In the genomic region with DNA sequence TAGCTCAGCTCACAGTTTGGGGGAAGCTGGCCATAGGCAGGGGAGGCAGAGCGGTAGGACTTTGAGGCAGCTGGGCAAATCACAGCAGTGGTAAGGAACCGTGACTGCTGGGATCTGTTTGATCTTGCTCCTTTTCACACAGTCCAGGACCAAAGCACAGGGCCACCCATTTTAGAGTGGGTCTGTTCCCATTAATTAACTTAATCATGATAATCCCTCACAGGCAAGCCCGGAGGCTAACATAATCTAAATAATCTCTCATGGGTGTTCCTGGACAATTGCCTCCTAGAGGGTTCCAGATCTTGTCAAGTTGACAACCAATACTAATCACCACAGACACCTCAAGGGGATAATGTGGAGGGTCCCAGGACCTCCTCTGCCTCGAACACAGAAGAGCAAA, we compare ENCODE assay signal across 21 mouse cellular contexts. TPM values are rescaled to one million over a fixed set of nuclear protein-coding genes. Genes with fewer than 3 reads are reported as not detected.
A peak's percentile ranks its signal among the peaks of the same experiment; 100 is the strongest.
DNase-seq lines count a peak whose midpoint lies in the region; ATAC-seq lines count a peak whose summit lies in the region.
"Had no signal": no experiment of that assay in that cellular context is flagged by ENCODE, and none has a peak within 500 bp of the region (broad histone marks: within the 10 kb centered on the region; RNA-seq: fewer than 3 reads in every experiment).

No protein-coding gene starts in this region.

- DNase-seq in hindbrain, embryonic 14.5 days (ENCODE audit: low spot score), result peak; percentile 21
- peak; percentile 37 for DNase-seq in midbrain, embryonic 14.5 days
- DNase-seq in limb, embryonic 10.5 days (ENCODE audit: low spot score), result no peak
- DNase-seq: adrenal gland, postnatal 10 days; cerebellum, adult 8-10 months; cerebellum, postnatal 36 days; embryo, embryonic 11 days; kidney, adult 9 months; kidney, postnatal 25 days; lung, embryonic 14.5 days; thymus, adult 2 months had no signal

- H3K4me2 ChIP-seq in hindbrain, embryonic 14.5 days (replicated peaks), result no peak overlapping the region
- H3K4me2 ChIP-seq in hindbrain, embryonic 12.5 days (replicated peaks), result no peak overlapping the region
- H3K4me2 ChIP-seq in midbrain, embryonic 14.5 days (ENCODE audit: low read length), result no peak overlapping the region
- no peak overlapping the region for H3K4me2 ChIP-seq in midbrain, embryonic 16.5 days (ENCODE audit: low read length)
- no peak overlapping the region for H3K4me2 ChIP-seq in forebrain, embryonic 15.5 days (replicated peaks)
- H3K4me2 ChIP-seq: limb, embryonic 15.5 days; lung, embryonic 14.5 days had no signal

- no peaks in the 10 kb centered on the region for H3K9me3 ChIP-seq in hindbrain, embryonic 14.5 days (ENCODE audit: control insufficient read depth, low read length)
- no peaks in the 10 kb centered on the region for H3K9me3 ChIP-seq in hindbrain, embryonic 12.5 days (replicated peaks)
- no peaks in the 10 kb centered on the region for H3K9me3 ChIP-seq in midbrain, embryonic 14.5 days (ENCODE audit: control insufficient read depth, low read length)
- no peaks in the 10 kb centered on the region for H3K9me3 ChIP-seq in midbrain, embryonic 16.5 days (replicated peaks; ENCODE audit: control insufficient read depth, low read length, poor library complexity, severe bottlenecking)
- H3K9me3 ChIP-seq in forebrain, embryonic 15.5 days, result no peaks in the 10 kb centered on the region
- H3K9me3 ChIP-seq in limb, embryonic 10.5 days (replicated peaks), result no peaks in the 10 kb centered on the region
- H3K9me3 ChIP-seq: heart, embryonic 10.5 days; limb, embryonic 15.5 days; megakaryocyte, embryonic 14.5 days had no signal

- no peak overlapping the region for H3K4me3 ChIP-seq in hindbrain, embryonic 14.5 days (replicated peaks; ENCODE audit: low read length)
- H3K4me3 ChIP-seq in hindbrain, embryonic 12.5 days, result no peak overlapping the region
- H3K4me3 ChIP-seq in midbrain, embryonic 14.5 days (replicated peaks; ENCODE audit: low read depth, low read length), result no peak overlapping the region
- no peak overlapping the region for H3K4me3 ChIP-seq in midbrain, embryonic 16.5 days (ENCODE audit: low read depth, low read length)
- H3K4me3 ChIP-seq in forebrain, embryonic 15.5 days, result no peak overlapping the region
- H3K4me3 ChIP-seq in limb, embryonic 10.5 days, result no peak overlapping the region
- H3K4me3 ChIP-seq: heart, embryonic 10.5 days; limb, embryonic 15.5 days; megakaryocyte, embryonic 14.5 days had no signal

- no peaks in the 10 kb centered on the region for H3K36me3 ChIP-seq in hindbrain, embryonic 14.5 days (replicated peaks; ENCODE audit: control insufficient read depth, insufficient read depth)
- no peaks in the 10 kb centered on the region for H3K36me3 ChIP-seq in hindbrain, embryonic 12.5 days
- H3K36me3 ChIP-seq in midbrain, embryonic 14.5 days (ENCODE audit: control insufficient read depth, insufficient read depth, low read length), result no peaks in the 10 kb centered on the region
- H3K36me3 ChIP-seq in midbrain, embryonic 16.5 days (ENCODE audit: control insufficient read depth, insufficient read depth, low read length), result no peaks in the 10 kb centered on the region
- H3K36me3 ChIP-seq in forebrain, embryonic 15.5 days, result no peaks in the 10 kb centered on the region
- 0 out of 2 replicates have a peak, but pooled peaks cover 3% of the 10 kb centered on the region for H3K36me3 ChIP-seq in limb, embryonic 10.5 days
- H3K36me3 ChIP-seq: heart, embryonic 10.5 days; limb, embryonic 15.5 days had no signal

- no peak overlapping the region for H3K9ac ChIP-seq in hindbrain, embryonic 14.5 days
- H3K9ac ChIP-seq in hindbrain, embryonic 12.5 days, result no peak overlapping the region
- no peak overlapping the region for H3K9ac ChIP-seq in midbrain, embryonic 14.5 days (replicated peaks; ENCODE audit: low read length)
- no peak overlapping the region for H3K9ac ChIP-seq in midbrain, embryonic 16.5 days (ENCODE audit: low read depth, low read length)
- no peak overlapping the region for H3K9ac ChIP-seq in forebrain, embryonic 15.5 days (replicated peaks)
- H3K9ac ChIP-seq: limb, embryonic 15.5 days; liver, embryonic 14.5 days; lung, embryonic 14.5 days had no signal

- 31% methylated on average over 4 of the region's 4 CpGs for WGBS in hindbrain, embryonic 14.5 days
- WGBS in hindbrain, embryonic 12.5 days, result 36% methylated on average over 4 of the region's 4 CpGs
- 6% methylated on average over 4 of the region's 4 CpGs for WGBS in midbrain, embryonic 14.5 days
- WGBS in midbrain, embryonic 16.5 days, result 17% methylated on average over 4 of the region's 4 CpGs
- 21% methylated on average over 4 of the region's 4 CpGs for WGBS in forebrain, embryonic 15.5 days
- WGBS in limb, embryonic 10.5 days, result 52% methylated on average over 4 of the region's 4 CpGs

- no peak for ATAC-seq in hindbrain, embryonic 14.5 days (ENCODE audit: low FRiP score)
- no peak for ATAC-seq in hindbrain, embryonic 12.5 days (ENCODE audit: low FRiP score)
- ATAC-seq in midbrain, embryonic 14.5 days (ENCODE audit: low FRiP score, low TSS enrichment), result no peak
- no peak for ATAC-seq in midbrain, embryonic 16.5 days
- ATAC-seq in forebrain, embryonic 15.5 days (replicated peaks), result no peak
- no peak for ATAC-seq in activated CD4-positive, CD25-positive, alpha-beta regulatory T cell, adult 4 months
- ATAC-seq: intestine, embryonic 16.5 days had no signal

- H3K4me1 ChIP-seq in hindbrain, embryonic 14.5 days (replicated peaks; ENCODE audit: control insufficient read depth, insufficient read depth, low read length), result peaks cover 50% of the 10 kb centered on the region
- peaks cover 69% of the 10 kb centered on the region for H3K4me1 ChIP-seq in hindbrain, embryonic 12.5 days
- H3K4me1 ChIP-seq in midbrain, embryonic 14.5 days (ENCODE audit: control insufficient read depth, insufficient read depth, low read length), result peaks cover 38% of the 10 kb centered on the region
- peaks cover 22% of the 10 kb centered on the region for H3K4me1 ChIP-seq in midbrain, embryonic 16.5 days (ENCODE audit: control insufficient read depth, insufficient read depth, low read length)
- H3K4me1 ChIP-seq in forebrain, embryonic 15.5 days, result peaks cover 68% of the 10 kb centered on the region
- peaks cover 59% of the 10 kb centered on the region for H3K4me1 ChIP-seq in limb, embryonic 10.5 days

- H3K27me3 ChIP-seq in hindbrain, embryonic 14.5 days (ENCODE audit: control insufficient read depth, insufficient read depth, low read length), result no peaks in the 10 kb centered on the region
- peaks cover 3% of the 10 kb centered on the region; the same call in 1 of the 2 replicates for H3K27me3 ChIP-seq in hindbrain, embryonic 12.5 days
- no peaks in the 10 kb centered on the region for H3K27me3 ChIP-seq in midbrain, embryonic 14.5 days (ENCODE audit: control insufficient read depth, insufficient read depth, low read length)
- H3K27me3 ChIP-seq in midbrain, embryonic 16.5 days (ENCODE audit: control insufficient read depth, insufficient read depth, low read depth, low read length), result no peaks in the 10 kb centered on the region
- no peaks in the 10 kb centered on the region for H3K27me3 ChIP-seq in forebrain, embryonic 15.5 days
- peaks cover 21% of the 10 kb centered on the region for H3K27me3 ChIP-seq in limb, embryonic 10.5 days (ENCODE audit: low read depth, poor library complexity, severe bottlenecking)
- H3K27me3 ChIP-seq: limb, embryonic 15.5 days had no signal

- H3K27ac ChIP-seq in hindbrain, embryonic 14.5 days, result peak overlapping the region; percentile 81; the same call in 1 of the 2 replicates
- no peak overlapping the region for H3K27ac ChIP-seq in hindbrain, embryonic 12.5 days
- H3K27ac ChIP-seq in midbrain, embryonic 14.5 days (replicated peaks; ENCODE audit: low read depth, low read length), result no peak overlapping the region
- no peak overlapping the region for H3K27ac ChIP-seq in midbrain, embryonic 16.5 days (ENCODE audit: low read length)
- peak overlapping the region; percentile 87 for H3K27ac ChIP-seq in forebrain, embryonic 15.5 days (replicated peaks)
- H3K27ac ChIP-seq in limb, embryonic 10.5 days, result peak overlapping the region; percentile 27; the same call in 1 of the 2 replicates
- H3K27ac ChIP-seq: limb, embryonic 15.5 days; liver, embryonic 14.5 days; stomach, postnatal 0 days had no signal

RNA-seq across cellular contexts. Expression of gene Sox8, which starts 10.9 kb away (rescaled TPM):
- 18.5 and 20.1 TPM in 2 replicates for polyA plus RNA-seq in hindbrain, embryonic 14.5 days (2014; fragmentation: Nextera tagmentation; extraction: Ambion mirVana)
- 11.8 and 12.7 TPM in 2 replicates for polyA plus RNA-seq in hindbrain, embryonic 12.5 days (2016; fragmentation: Nextera tagmentation; extraction: Ambion mirVana)
- polyA plus RNA-seq in midbrain, embryonic 14.5 days (2014; fragmentation: Nextera tagmentation; extraction: Ambion mirVana), result 8.0 and 13.5 TPM in 2 replicates
- 10.1 and 16.2 TPM in 2 replicates for polyA plus RNA-seq in midbrain, embryonic 16.5 days (2015; fragmentation: Nextera tagmentation; extraction: Ambion mirVana)
- 24.0 and 26.9 TPM in 2 replicates for polyA plus RNA-seq in forebrain, embryonic 15.5 days (2015; fragmentation: Nextera tagmentation; extraction: Ambion mirVana)
- 11.1 and 13.1 TPM in 2 replicates for polyA plus RNA-seq in limb, embryonic 10.5 days (2016; fragmentation: Nextera tagmentation; extraction: Ambion mirVana)
- under 1 TPM in 1 of 2 experiments, not detected in 1; 0.25 TPM for polyA plus RNA-seq in activated CD4-positive, CD25-positive, alpha-beta regulatory T cell, adult 4 months (2017; shearing (Covaris generic))

RNA-seq across cellular contexts. Expression of gene Lmf1, which starts 19.3 kb away (rescaled TPM):
- polyA plus RNA-seq in hindbrain, embryonic 14.5 days (2014; fragmentation: Nextera tagmentation; extraction: Ambion mirVana), result 22.4 and 24.9 TPM in 2 replicates
- 25.7 and 26.2 TPM in 2 replicates for polyA plus RNA-seq in hindbrain, embryonic 12.5 days (2016; fragmentation: Nextera tagmentation; extraction: Ambion mirVana)
- polyA plus RNA-seq in midbrain, embryonic 14.5 days (2014; fragmentation: Nextera tagmentation; extraction: Ambion mirVana), result 19.5 and 20.8 TPM in 2 replicates
- 20.4 and 20.6 TPM in 2 replicates for polyA plus RNA-seq in midbrain, embryonic 16.5 days (2015; fragmentation: Nextera tagmentation; extraction: Ambion mirVana)
- polyA plus RNA-seq in forebrain, embryonic 15.5 days (2015; fragmentation: Nextera tagmentation; extraction: Ambion mirVana), result 17.0 and 18.1 TPM in 2 replicates
- polyA plus RNA-seq in limb, embryonic 10.5 days (2016; fragmentation: Nextera tagmentation; extraction: Ambion mirVana), result 28.9 and 29.0 TPM in 2 replicates
- polyA plus RNA-seq in activated CD4-positive, CD25-positive, alpha-beta regulatory T cell, adult 4 months (2017; shearing (Covaris generic)), result 10 to 100 TPM; 12.1 to 16.7 TPM

Comparison
In these comparisons a context has a peak if more than half of its experiments do, and no peak if none do; other contexts are left out.
1. H3K27ac ChIP-seq: peak in hindbrain, embryonic 14.5 days (single experiment), forebrain, embryonic 15.5 days (single experiment) and limb, embryonic 10.5 days (single experiment); none in hindbrain, embryonic 12.5 days (single experiment), midbrain, embryonic 14.5 days (single experiment) and midbrain, embryonic 16.5 days (single experiment).